Mouse (Mus musculus): ENCODE data around the gene Dis3l2. TPM values are rescaled to one million over a fixed set of nuclear protein-coding genes. Genes with fewer than 3 reads are reported as not detected.

Dis3l2 gene
- polyA plus RNA-seq (2015; fragmentation: Nextera tagmentation; extraction: Ambion mirVana) = 13.5 and 14.1 TPM in 2 replicates

DNA sequence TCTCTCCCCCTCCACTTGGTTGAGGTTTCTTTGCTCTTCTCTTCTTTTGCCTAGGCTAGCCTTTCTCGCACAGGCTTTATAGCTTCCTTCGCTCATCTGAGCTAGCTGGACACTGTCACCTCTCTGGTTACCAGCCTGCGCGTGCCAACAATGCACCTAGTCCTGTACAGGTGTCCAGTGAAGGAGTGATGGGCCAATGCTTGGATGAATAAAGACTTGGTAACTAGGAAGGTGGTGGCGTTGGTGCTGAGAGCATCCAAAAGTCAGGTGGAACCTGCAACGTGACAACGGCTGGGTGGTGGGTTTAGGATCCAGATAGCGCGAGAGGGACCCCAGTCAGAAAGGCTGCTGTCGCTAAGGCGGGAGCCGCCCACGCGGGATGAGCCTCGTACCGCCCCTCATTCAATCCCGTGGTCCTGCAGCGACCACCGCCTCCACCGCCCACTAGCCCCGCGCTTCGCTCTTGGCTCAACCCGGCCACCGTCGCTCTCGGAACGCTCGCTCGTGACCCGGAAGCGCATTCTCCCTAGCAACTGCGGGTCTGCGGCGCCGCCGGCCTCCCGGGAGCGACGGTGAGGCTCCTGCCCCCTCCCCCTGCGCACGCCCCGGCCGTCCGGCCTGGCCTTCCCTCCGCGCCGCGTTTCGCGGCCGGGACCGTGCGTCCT is at the start of gene Dis3l2:
Gene Dis3l2 (plus strand): TSS at position 509 of the 665 bp plus-strand sequence.
- Histone ChIP-seq H3K9me3 (ENCODE audit: low read length) (no peaks in the 10 kb centered on the region), H3K9ac (replicated peaks; ENCODE audit: low read depth) (peak within 1 kb of the TSS; percentile 92), H3K27ac (ENCODE audit: low read length) (peak within 1 kb of the TSS; percentile 92), H3K4me1 (ENCODE audit: insufficient read depth, low read depth, low read length) (peaks cover 4% of the 10 kb centered on the region; the same call in 1 of the 2 replicates), H3K36me3 (ENCODE audit: insufficient read depth, low read length) (no peaks in the 10 kb centered on the region), H3K4me2 (replicated peaks; ENCODE audit: low read depth, low read length) (peak within 1 kb of the TSS; percentile 69), H3K27me3 (replicated peaks; ENCODE audit: insufficient read depth, low read length) (no peaks in the 10 kb centered on the region), H3K4me3 (ENCODE audit: low read depth, low read length) (peak within 1 kb of the TSS; percentile 92)
- ATAC-seq = peak; percentile 98
- DNase-seq (ENCODE audit: low spot score) = peak; percentile 92
- WGBS = 4% methylated on average over 43 of the region's 54 CpGs
- no peak for TF ChIP-seq EP300 (IDR thresholded peaks at IDR 0.05)
- no peak for TF ChIP-seq CTCF (IDR thresholded peaks at IDR 0.05)

DNA sequence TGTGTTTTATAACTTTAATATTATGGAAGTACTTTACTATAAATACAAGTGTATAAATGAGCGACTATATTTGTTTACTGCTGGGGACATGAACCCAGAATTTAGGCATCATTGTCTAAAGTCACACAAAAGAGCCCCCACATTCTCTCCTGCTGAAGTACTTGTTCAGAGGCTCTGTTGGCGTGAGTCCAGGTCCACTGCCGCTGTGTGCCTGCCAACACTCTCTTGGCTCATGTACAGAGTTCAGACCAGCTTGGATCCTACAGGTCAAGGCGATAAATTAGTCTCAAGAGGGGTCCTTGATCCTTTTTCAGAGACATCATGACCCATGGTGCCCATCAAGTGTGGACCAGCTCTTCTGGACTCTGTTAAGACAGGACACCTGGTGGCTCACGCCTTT is 46.5 kb upstream of the Dis3l2 start:
- WGBS = 48% methylated on average over 5 of the region's 5 CpGs
- no peak for DNase-seq (ENCODE audit: low spot score)
- Histone ChIP-seq H3K9ac (replicated peaks; ENCODE audit: low read depth) (no peak overlapping the region), H3K27me3 (replicated peaks; ENCODE audit: insufficient read depth, low read length) (no peaks in the 10 kb centered on the region), H3K27ac (ENCODE audit: low read length) (no peak overlapping the region), H3K36me3 (ENCODE audit: insufficient read depth, low read length) (no peaks in the 10 kb centered on the region), H3K4me2 (replicated peaks; ENCODE audit: low read depth, low read length) (no peak overlapping the region), H3K4me1 (ENCODE audit: insufficient read depth, low read depth, low read length) (no peaks in the 10 kb centered on the region), H3K9me3 (ENCODE audit: low read length) (no peaks in the 10 kb centered on the region), H3K4me3 (ENCODE audit: low read depth, low read length) (no peak overlapping the region)
- no peak for ATAC-seq
- TF ChIP-seq CTCF (IDR thresholded peaks at IDR 0.05) (no peak), EP300 (IDR thresholded peaks at IDR 0.05) (no peak)

DNA sequence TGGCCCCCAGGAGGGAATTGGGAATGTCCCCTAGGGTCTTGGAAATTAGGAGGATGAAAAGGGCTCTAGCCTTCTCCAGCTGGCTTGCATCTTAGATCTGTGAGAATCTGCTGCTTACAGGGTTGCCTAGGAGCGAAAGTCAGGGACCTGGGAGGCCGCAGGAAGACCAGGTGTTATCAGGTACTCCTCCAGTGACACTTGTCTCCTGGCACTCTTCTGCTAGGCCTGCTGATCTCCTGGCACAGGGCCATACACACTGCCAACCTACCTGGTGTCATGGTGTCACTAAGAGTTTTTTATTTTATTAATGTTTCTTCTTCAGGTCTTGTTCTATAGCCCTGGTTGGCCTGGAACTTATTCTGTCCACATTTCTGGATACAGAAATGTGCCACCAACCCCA is 38.5 kb upstream of the Dis3l2 start:
- H3K9ac ChIP-seq (replicated peaks; ENCODE audit: low read depth) = no peak overlapping the region
- WGBS = 58% methylated on average over 2 of the region's 2 CpGs
- H3K4me1 ChIP-seq (ENCODE audit: insufficient read depth, low read depth, low read length) = peaks cover 5% of the 10 kb centered on the region; the same call in 1 of the 2 replicates
- H3K27ac ChIP-seq (ENCODE audit: low read length) = no peak overlapping the region
- TF ChIP-seq EP300 (IDR thresholded peaks at IDR 0.05) (no peak), CTCF (IDR thresholded peaks at IDR 0.05) (no peak)
- peaks cover 10% of the 10 kb centered on the region; the same call in 1 of the 2 replicates for H3K27me3 ChIP-seq (replicated peaks; ENCODE audit: insufficient read depth, low read length)
- H3K36me3 ChIP-seq (ENCODE audit: insufficient read depth, low read length) = no peaks in the 10 kb centered on the region
- DNase-seq (ENCODE audit: low spot score) = no peak
- H3K4me3 ChIP-seq (ENCODE audit: low read depth, low read length) = no peak overlapping the region
- no peak overlapping the region for H3K4me2 ChIP-seq (replicated peaks; ENCODE audit: low read depth, low read length)
- H3K9me3 ChIP-seq (ENCODE audit: low read length) = no peaks in the 10 kb centered on the region
- no peak for ATAC-seq

DNA sequence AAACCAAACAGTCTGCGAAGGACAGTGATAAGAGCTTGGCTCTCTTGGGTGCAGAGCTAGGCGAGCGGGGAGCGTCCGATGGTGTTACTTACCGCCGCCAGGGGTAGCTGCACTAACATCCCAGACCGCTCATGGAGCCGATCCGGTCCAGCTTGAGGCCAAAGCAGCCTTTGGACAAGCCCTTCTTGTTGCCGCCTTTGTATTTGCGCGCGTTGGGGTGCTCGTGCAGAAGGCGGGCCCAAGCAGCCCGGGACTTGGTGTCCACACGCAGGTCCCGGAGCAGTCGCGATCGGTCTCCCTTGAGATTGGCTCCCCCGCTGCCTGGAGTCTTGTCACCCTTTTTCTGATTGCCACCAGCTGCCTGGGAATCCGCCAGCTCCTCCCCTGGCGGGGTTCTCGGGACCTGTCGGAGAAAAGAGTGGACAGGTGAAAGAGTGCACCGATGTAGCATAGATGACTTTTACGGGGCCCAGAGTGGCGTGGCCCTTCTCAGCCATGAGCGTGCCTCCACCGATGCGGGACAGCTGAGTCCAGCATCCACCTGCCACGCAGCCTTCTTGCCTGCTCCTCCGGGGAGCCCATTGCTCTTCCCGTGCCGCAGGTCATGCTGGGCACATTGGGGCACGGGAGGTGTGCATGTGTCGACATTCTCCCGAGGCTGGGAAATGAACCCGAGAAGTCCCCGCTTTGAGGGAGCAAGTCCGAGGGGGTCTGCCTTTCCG is 33.9 kb upstream of the Dis3l2 start:
- TF ChIP-seq EP300 (IDR thresholded peaks at IDR 0.05) = no peak
- peak; percentile 94 for TF ChIP-seq CTCF (IDR thresholded peaks at IDR 0.05)
- peaks cover 16% of the 10 kb centered on the region; the same call in 1 of the 2 replicates for H3K27me3 ChIP-seq (replicated peaks; ENCODE audit: insufficient read depth, low read length)
- peaks cover 8% of the 10 kb centered on the region; the same call in 1 of the 2 replicates for H3K4me1 ChIP-seq (ENCODE audit: insufficient read depth, low read depth, low read length)
- no peaks in the 10 kb centered on the region for H3K9me3 ChIP-seq (ENCODE audit: low read length)
- WGBS = under 1% methylated on average over 44 of the region's 44 CpGs
- peak; percentile 91 for DNase-seq (ENCODE audit: low spot score)
- H3K4me2 ChIP-seq (replicated peaks; ENCODE audit: low read depth, low read length) = peak overlapping the region; percentile 84
- ATAC-seq = peak; percentile 83
- no peaks in the 10 kb centered on the region for H3K36me3 ChIP-seq (ENCODE audit: insufficient read depth, low read length)
- H3K27ac ChIP-seq (ENCODE audit: low read length) = no peak overlapping the region
- no peak overlapping the region for H3K9ac ChIP-seq (replicated peaks; ENCODE audit: low read depth)
- peak overlapping the region; percentile 40 for H3K4me3 ChIP-seq (ENCODE audit: low read depth, low read length)

DNA sequence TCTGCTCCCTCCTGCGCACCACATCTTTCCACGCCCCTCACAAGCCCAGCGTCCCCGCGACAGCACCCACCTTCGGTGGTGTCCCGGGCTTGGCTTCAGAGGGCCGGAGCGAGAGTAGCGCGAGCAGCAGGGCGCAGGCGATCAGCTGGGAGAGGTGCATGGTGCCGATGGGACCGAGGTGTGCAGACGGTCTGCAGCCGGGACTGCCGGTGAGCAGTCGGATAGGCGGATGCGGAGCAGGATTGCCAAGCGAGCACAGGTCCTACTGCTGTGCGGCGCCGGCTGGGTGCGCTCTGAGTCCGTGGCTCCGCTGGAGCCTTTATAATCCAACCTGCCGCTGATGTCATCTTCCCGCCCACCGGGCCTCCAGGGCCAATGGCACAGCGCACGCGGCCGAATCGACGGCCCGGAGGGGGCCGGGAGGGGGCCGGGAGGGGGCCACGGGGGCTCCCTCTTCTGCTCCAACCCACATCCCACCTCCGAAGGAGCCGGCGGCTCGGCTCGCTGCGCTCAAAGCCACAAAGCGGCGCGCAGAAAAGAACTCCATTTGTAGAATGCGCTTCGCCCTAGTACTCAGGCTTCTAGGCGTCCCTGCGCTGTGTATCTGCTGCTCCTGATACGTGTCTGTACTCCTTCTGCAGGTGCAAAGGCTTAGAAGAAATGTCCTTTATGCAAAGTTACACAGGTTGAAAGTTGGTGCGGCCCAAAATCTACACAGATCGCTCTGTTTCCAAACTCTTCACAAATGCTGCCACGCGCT is 33.1 kb upstream of the Dis3l2 start, which contains the start of gene Nppc:
Gene Nppc (minus strand): TSS at position 293 of the 760 bp plus-strand sequence.
- 4% methylated on average over 59 of the region's 59 CpGs for WGBS
- peak; percentile 62 for TF ChIP-seq CTCF (IDR thresholded peaks at IDR 0.05)
- no peak for TF ChIP-seq EP300 (IDR thresholded peaks at IDR 0.05)
- H3K36me3 ChIP-seq (ENCODE audit: insufficient read depth, low read length) = no peaks in the 10 kb centered on the region
- H3K9me3 ChIP-seq (ENCODE audit: low read length) = no peaks in the 10 kb centered on the region
- ATAC-seq = peak; percentile 80
- H3K27ac ChIP-seq (ENCODE audit: low read length) = no peak within 1 kb of the TSS
- H3K27me3 ChIP-seq (replicated peaks; ENCODE audit: insufficient read depth, low read length) = peaks cover 16% of the 10 kb centered on the region; the same call in 1 of the 2 replicates
- peak within 1 kb of the TSS; percentile 40 for H3K4me3 ChIP-seq (ENCODE audit: low read depth, low read length)
- peak; percentile 74 for DNase-seq (ENCODE audit: low spot score)
- peak within 1 kb of the TSS; percentile 84 for H3K4me2 ChIP-seq (replicated peaks; ENCODE audit: low read depth, low read length)
- H3K9ac ChIP-seq (replicated peaks; ENCODE audit: low read depth) = no peak within 1 kb of the TSS
- peaks cover 8% of the 10 kb centered on the region; the same call in 1 of the 2 replicates for H3K4me1 ChIP-seq (ENCODE audit: insufficient read depth, low read depth, low read length)

All from lung, postnatal 0 days (tissue).